Mouse (Mus musculus) gastrocnemius, adult 18-20 months (tissue): ENCODE data around the gene Lrrc57. TPM values are rescaled to one million over a fixed set of nuclear protein-coding genes. Genes with fewer than 3 reads are reported as not detected.

Experiments used
- DNase-seq: peaks from one replicate; pipeline ENCODE4 v3.0.0; 2021; ENCODE audit warnings: low spot score
- long read RNA-seq, 2 experiments: library from polyadenylated mRNA; stranded (forward); transcript quantifications; one replicate each; pipeline ENCODE4 v2.0.0; 2021
- total RNA-seq, 2 experiments: library from RNA; stranded (reverse); gene quantifications; 2 replicates each; pipeline ENCODE4 v1.2.3; 2021

Gene Lrrc57
- 10 to 100 TPM; 12.6 to 12.9 TPM for total RNA-seq
- long read RNA-seq, experiment 1, transcript Lrrc57-204 (6 exons, 1,961 nt), result minor isoform, 6 of 27 reads
- long read RNA-seq, experiment 1, transcript Lrrc57-202 (6 exons, 1,962 nt), result major isoform, 7 of 27 reads
- long read RNA-seq, experiment 1, partial matches to known transcripts, result 0 of 27 reads
- long read RNA-seq, experiment 1, other reads (novel, unspliced or antisense), result 13 of 27 reads
- long read RNA-seq, experiment 2, partial matches to known transcripts, result 1 of 16 reads
- long read RNA-seq, experiment 2, other reads (novel, unspliced or antisense), result 11 of 16 reads

GRCm38 (mm10) chr2:120608830-120609723 lies at the start of gene Lrrc57, which contains the start of gene Haus2:
Lrrc57 (minus strand) TSS chr2:120609520.
Haus2 (plus strand) TSS chr2:120609383.
- DNase-seq, result peak; percentile 88

- no peak for DNase-seq
Measured at GRCm38 (mm10) chr2:120658486-120658885, 49.2 kb upstream of the Lrrc57 start.

DNA sequence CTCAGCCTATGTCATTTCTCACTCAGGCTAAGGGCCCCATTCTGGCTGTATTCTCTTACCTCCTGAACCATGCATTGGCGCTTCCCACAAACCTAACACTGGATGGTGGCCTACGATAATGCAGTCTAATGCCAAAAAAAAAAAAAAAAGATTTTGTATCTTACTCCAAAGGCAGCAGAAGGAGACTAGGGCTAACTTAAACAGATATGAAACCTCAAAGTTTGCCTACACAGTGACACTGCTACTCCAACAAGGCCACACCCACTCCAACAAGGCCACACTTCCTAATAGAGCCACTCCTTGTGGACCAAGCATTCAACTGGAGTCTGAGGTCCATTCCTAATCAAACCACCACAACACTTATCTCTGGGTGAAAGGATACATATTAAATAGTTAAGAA lies 47.4 kb upstream of the Lrrc57 start:
- no peak for DNase-seq

DNA sequence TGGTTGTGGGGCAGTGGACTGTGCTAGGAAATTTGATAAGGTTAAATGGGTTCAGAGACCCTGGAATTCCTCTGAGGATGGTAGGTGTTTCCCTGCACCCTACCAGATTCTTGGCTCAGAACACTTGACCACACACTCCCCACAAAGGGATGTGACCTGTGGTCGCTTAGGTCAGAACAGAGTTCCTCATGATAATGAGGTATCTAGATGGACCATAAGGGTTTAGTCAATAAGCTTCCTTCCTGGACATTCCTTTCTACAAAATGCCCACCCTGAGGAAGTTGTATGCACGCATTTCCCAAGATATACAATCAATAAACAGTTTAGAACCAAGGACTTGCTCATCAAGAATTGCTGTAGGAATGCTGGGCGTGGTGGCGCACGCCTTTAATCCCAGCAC lies 46.6 kb upstream of the Lrrc57 start:
- no peak for DNase-seq

GRCm38 (mm10) chr2:120654693-120655092 lies 45.4 kb upstream of the Lrrc57 start:
- DNase-seq, result no peak

DNA sequence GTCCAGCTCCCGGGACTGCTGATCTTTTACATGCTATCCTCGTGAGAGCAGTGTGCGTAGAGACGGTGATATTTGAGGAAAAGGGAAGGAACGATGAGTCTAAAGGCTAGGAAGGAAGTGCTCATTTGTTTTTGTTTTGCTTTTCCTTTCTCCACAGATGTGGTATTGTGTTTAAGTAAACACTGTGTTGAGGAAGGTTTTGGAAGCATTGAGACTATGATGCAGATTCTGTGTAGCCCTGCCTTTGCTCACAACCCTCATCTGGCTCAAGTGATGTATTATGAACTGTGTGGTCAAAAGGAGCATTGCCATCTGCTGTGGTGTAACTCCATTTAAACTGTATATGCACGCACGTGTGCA lies 43.6 kb upstream of the Lrrc57 start:
- DNase-seq, result no peak

GRCm38 (mm10) chr2:120652256-120652924 lies 43.1 kb upstream of the Lrrc57 start:
- no peak for DNase-seq

DNA sequence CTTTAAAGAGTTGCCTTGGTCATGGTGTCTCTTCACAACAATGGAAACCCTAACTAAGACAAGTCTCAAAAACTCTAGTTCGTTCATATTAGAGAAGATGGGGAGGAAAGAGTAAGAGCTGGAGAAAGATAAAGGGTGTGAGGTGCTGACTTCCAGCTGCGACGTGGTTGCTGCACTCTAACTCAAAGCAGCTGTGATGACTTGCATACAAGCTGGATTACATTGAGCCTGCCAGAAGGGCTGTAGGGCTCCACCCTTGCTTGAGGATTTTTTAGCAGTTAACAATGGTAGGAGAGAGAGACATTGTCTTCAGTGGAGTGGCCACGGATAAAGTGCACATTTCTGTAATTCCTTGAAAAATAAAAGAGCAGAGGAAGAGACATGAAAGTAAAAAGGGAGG lies 37.5 kb upstream of the Lrrc57 start:
- peak; percentile 55 for DNase-seq

- DNase-seq, result peak; percentile 66
Measured at GRCm38 (mm10) chr2:120643836-120644235, 34.5 kb upstream of the Lrrc57 start.

DNA sequence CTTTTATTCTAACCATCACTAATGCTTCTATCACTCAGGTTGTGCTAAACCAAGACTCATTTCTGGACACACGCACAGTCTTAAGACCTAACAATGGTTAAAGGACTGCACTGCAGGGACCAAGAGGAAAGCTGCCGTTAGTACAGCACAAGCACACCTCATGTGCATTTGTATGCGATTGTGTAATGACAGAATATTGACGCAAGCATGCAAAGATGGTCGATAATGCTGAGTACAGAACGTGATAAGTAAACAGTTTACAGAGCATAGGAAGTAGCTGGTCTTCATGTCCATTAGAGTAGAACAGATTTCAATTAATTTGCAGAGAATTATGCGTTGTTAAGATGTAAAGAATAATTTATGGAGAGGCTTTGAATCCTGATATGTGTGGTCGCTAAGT lies 31.5 kb upstream of the Lrrc57 start:
- no peak for DNase-seq

GRCm38 (mm10) chr2:120631957-120632356 lies 22.6 kb upstream of the Lrrc57 start:
- DNase-seq, result peak; percentile 34

- no peak for DNase-seq
Measured at GRCm38 (mm10) chr2:120631521-120631920, 22.2 kb upstream of the Lrrc57 start.

- DNase-seq, result no peak
Measured at GRCm38 (mm10) chr2:120630655-120631054, 21.3 kb upstream of the Lrrc57 start.

DNA sequence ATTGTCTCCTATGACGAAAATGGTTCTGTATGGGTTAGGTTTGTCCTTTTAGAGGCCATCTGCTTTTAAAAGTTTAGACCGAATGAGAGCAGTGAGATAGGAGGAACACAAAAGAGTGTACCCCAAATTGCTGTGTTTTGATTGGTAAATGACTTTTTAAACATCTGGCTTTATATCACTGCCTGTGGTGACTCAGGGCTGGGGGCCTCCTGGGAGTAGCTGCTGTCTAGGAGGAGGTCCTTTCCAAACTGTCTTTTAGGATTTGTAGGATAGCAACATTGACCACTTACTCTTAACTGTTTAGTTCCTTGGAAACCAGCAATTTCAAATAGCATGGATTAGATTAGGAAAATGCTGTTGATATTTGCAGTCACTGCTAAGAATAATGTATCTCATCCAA lies 20.9 kb upstream of the Lrrc57 start:
- peak; percentile 28 for DNase-seq

DNA sequence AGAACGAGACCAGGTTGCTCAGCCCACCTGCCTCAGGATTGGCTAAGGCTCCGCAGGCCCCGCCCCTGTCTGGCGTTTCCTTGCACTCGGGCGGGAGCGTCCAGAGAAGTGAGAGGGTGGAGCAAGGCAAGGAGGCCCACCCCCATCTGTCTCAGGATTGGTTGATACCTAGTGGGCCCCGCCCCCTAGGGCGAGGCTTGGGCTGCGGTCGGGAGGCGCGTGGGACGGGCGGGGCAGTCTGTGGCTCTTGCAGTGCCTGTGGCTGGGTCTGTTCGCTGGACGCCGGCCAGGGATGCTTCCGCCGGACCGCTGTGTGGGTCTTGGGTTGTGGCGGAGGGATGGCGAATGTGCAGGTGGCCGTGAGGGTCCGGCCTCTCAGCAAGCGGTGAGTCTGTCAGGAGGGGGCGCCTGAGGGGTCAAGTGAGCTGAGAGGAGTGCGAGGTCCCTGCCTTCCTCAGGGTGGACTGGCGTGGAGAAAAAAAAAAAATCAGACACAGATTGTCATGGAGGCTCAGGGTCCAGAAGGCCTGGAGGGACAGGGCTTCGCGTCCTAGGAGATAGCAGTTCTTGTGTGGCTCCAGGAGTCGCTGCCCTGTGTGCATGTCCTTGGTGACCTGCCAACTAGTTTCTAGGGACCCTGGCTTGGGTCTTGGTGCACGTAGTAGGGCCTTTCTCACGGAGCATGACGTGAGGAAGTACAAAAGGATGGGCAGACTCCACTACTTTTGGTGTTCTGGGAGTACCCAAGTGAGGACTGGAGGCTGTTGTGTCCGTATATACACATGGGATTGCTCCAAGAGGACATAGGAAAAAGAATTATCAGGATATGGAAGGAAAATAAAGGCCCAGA lies 19.8 kb upstream of the Lrrc57 start, which contains the start of gene Stard9:
Gene Stard9 (plus strand): TSS at position 236 of the 850 bp plus-strand sequence.
- DNase-seq, result peak; percentile 99

- DNase-seq, result no peak
Measured at GRCm38 (mm10) chr2:120628076-120628865, 19.0 kb upstream of the Lrrc57 start.

- DNase-seq, result no peak
Measured at GRCm38 (mm10) chr2:120622920-120623319, 13.6 kb upstream of the Lrrc57 start.

DNA sequence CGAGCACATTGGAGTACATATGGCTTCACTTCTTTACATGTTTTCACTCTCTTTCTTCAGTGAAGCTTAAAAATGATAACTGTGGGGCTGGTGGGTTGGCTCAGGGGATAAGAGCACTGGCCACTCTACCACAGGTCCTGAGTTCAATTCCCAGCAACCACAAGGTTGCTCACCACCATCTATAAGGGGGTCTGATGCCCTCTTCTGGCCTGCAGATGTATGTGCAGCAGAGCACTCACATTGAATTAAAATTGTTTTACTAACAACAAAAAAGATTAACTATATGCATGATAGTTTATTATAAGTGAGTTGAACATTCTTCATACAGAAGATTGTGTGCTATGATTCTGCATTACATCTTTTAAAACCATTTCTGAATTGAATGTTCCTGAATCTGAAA lies 10.2 kb upstream of the Lrrc57 start:
- DNase-seq, result no peak

GRCm38 (mm10) chr2:120616279-120617163 lies 7.2 kb upstream of the Lrrc57 start:
- DNase-seq, result no peak
